Mouse (Mus musculus): ENCODE measurements around the gene Slc25a22. TPM values are rescaled to one million over a fixed set of nuclear protein-coding genes. Genes with fewer than 3 reads are reported as not detected.

Slc25a22 gene
- total and polyA plus RNA-seq, 2 experiments from 2014 or later = 132 to 141 TPM

DNA sequence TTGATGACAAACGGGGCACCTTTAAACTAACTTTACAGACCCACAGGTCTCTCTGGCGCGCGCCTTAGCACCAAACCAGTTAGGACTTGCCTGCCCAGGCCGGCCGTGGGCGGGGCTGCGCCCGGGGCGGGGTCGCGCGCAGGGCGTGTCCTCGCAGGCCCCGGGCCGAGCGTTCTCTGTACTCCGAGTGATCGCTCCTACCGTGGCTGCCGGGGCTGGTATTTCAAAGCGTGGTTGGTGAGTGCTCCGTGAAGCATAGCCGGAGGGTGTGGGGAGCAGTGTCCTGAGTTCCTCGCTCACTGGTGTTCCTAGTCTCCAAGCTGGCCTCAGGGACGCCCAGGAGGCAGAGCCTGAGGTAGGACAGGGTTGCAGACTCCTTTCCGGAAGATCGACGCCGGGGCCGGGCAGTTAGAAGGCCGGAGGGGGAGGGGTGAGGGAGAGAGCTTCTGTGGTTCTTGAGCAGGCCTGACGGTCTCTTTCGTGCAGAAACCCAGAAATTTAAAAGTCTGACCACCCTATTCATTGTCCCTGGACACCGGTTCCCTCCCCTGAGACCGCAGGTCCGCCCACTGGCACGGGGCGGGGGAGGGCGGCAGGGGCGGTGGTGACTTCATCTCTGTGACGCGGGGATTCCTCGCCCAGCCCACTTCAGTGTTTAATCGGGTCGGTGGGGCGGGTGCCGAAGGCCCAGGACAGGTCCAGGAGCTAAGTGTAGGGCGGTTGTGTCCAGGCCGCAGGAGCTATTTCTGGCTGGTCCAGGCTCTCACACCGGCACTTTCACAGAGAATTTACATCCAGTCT, 29.7 kb upstream of the Slc25a22 start, which contains the start of gene Cd151:
TSS of gene Cd151 (plus strand) at position 163 of the 801 bp plus-strand sequence.
- H3K27me3 ChIP-seq (ENCODE audit: insufficient read depth, low read length) = peaks cover 29% of the 10 kb centered on the region
- peak within 1 kb of the TSS; percentile 72 for H3K4me2 ChIP-seq (ENCODE audit: low read depth)
- ATAC-seq (peak; percentile 60), DNase-seq (peak; percentile 77)
- H3K9ac ChIP-seq = peak within 1 kb of the TSS; percentile 69
- peaks cover 23% of the 10 kb centered on the region for H3K36me3 ChIP-seq (ENCODE audit: insufficient read depth)
- no peaks in the 10 kb centered on the region for H3K9me3 ChIP-seq (ENCODE audit: low read length)
- H3K4me3 ChIP-seq (ENCODE audit: low read depth, low read length) = peak within 1 kb of the TSS; percentile 62
- H3K4me1 ChIP-seq (ENCODE audit: insufficient read depth) = peaks cover 19% of the 10 kb centered on the region; the same call in 1 of the 2 replicates
- TF ChIP-seq CTCF (IDR thresholded peaks at IDR 0.05; ENCODE audit: low read depth) = no peak
- H3K27ac ChIP-seq (ENCODE audit: low read depth, low read length) = peak within 1 kb of the TSS; percentile 84
- 6% methylated on average over 51 of the region's 52 CpGs for WGBS

GRCm38 (mm10) chr7:141466607-141467148, 29.0 kb upstream of the Slc25a22 start:
- TF ChIP-seq CTCF (IDR thresholded peaks at IDR 0.05; ENCODE audit: low read depth) = no peak
- Histone ChIP-seq H3K27ac (ENCODE audit: low read depth, low read length) (no peak overlapping the region), H3K4me2 (ENCODE audit: low read depth) (peak overlapping the region; percentile 72), H3K4me3 (ENCODE audit: low read depth, low read length) (peak overlapping the region; percentile 62), H3K4me1 (ENCODE audit: insufficient read depth) (peaks cover 19% of the 10 kb centered on the region; the same call in 1 of the 2 replicates), H3K9ac (peak overlapping the region; percentile 69), H3K9me3 (ENCODE audit: low read length) (no peaks in the 10 kb centered on the region), H3K36me3 (ENCODE audit: insufficient read depth) (peaks cover 19% of the 10 kb centered on the region), H3K27me3 (ENCODE audit: insufficient read depth, low read length) (peaks cover 36% of the 10 kb centered on the region)
- no peak for ATAC-seq
- no peak for DNase-seq
- 60% methylated on average over 10 of the region's 10 CpGs for WGBS

GRCm38 (mm10) chr7:141466045-141466394, 28.3 kb upstream of the Slc25a22 start:
- no peak for ATAC-seq
- H3K4me1 ChIP-seq (ENCODE audit: insufficient read depth) = peaks cover 19% of the 10 kb centered on the region; the same call in 1 of the 2 replicates
- peaks cover 43% of the 10 kb centered on the region for H3K27me3 ChIP-seq (ENCODE audit: insufficient read depth, low read length)
- no peak overlapping the region for H3K4me2 ChIP-seq (ENCODE audit: low read depth)
- H3K4me3 ChIP-seq (ENCODE audit: low read depth, low read length) = no peak overlapping the region
- H3K36me3 ChIP-seq (ENCODE audit: insufficient read depth) = peaks cover 14% of the 10 kb centered on the region
- WGBS = 77% methylated on average over 7 of the region's 7 CpGs
- TF ChIP-seq CTCF (IDR thresholded peaks at IDR 0.05; ENCODE audit: low read depth) = no peak
- no peaks in the 10 kb centered on the region for H3K9me3 ChIP-seq (ENCODE audit: low read length)
- H3K9ac ChIP-seq = no peak overlapping the region
- DNase-seq = no peak
- H3K27ac ChIP-seq (ENCODE audit: low read depth, low read length) = no peak overlapping the region

DNA sequence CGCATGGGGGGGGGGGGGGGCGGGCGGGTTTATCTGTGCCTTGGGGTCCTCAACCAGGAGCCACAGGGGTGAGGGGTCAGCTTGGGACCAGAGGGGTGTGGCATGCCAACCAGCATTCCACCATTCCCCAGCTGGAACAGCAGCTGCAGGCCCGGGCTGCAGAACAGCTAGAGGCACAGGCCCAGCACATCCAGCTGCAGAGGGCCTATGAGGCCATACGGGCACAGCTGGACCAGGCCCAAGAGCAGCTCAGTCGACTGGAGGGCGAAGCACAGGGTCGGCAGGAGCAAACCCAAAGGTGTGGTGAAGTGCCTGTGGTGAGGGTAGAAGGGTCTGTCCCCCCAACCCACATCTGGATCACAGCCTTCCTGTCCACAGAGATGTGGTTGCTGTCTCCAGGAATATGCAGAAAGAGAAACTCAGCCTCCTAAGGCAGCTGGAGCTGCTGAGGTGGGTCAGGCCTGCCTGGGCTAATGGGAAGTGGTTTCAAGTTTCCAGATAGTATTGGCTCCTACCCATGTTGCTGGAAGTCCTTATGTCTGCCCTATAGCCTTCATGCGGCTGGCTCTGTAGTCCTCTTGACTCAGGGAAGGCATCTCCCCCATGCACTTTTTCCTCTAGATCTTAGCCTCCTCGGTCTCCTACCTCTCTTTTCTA, 27.8 kb upstream of the Slc25a22 start:
- H3K27ac ChIP-seq (ENCODE audit: low read depth, low read length) = no peak overlapping the region
- H3K27me3 ChIP-seq (ENCODE audit: insufficient read depth, low read length) = peaks cover 48% of the 10 kb centered on the region
- H3K9ac ChIP-seq = 0 out of 2 replicates have a peak overlapping the region, but pooled peaks have one; percentile 3
- no peak for DNase-seq
- ATAC-seq = no peak
- H3K36me3 ChIP-seq (ENCODE audit: insufficient read depth) = peaks cover 10% of the 10 kb centered on the region
- peaks cover 19% of the 10 kb centered on the region; the same call in 1 of the 2 replicates for H3K4me1 ChIP-seq (ENCODE audit: insufficient read depth)
- no peak overlapping the region for H3K4me3 ChIP-seq (ENCODE audit: low read depth, low read length)
- TF ChIP-seq CTCF (IDR thresholded peaks at IDR 0.05; ENCODE audit: low read depth) = no peak
- WGBS = 47% methylated on average over 8 of the region's 10 CpGs
- H3K9me3 ChIP-seq (ENCODE audit: low read length) = no peaks in the 10 kb centered on the region
- H3K4me2 ChIP-seq (ENCODE audit: low read depth) = peak overlapping the region; percentile 24; the same call in 1 of the 2 replicates

- DNase-seq (no peak), ATAC-seq (no peak)
Observed at GRCm38 (mm10) chr7:141464603-141465201, 27.0 kb upstream of the Slc25a22 start.

GRCm38 (mm10) chr7:141463824-141464602, 26.3 kb upstream of the Slc25a22 start:
- Histone ChIP-seq H3K27ac (ENCODE audit: low read depth, low read length) (no peak overlapping the region), H3K4me3 (ENCODE audit: low read depth, low read length) (no peak overlapping the region), H3K4me2 (ENCODE audit: low read depth) (peak overlapping the region; percentile 24), H3K9ac (no peak overlapping the region), H3K27me3 (ENCODE audit: insufficient read depth, low read length) (peaks cover 48% of the 10 kb centered on the region), H3K9me3 (ENCODE audit: low read length) (no peaks in the 10 kb centered on the region), H3K36me3 (ENCODE audit: insufficient read depth) (peaks cover 12% of the 10 kb centered on the region), H3K4me1 (ENCODE audit: insufficient read depth) (peaks cover 15% of the 10 kb centered on the region; the same call in 1 of the 2 replicates)
- no peak for TF ChIP-seq CTCF (IDR thresholded peaks at IDR 0.05; ENCODE audit: low read depth)
- ATAC-seq (no peak), DNase-seq (no peak)
- 23% methylated on average over 12 of the region's 12 CpGs for WGBS

More at GRCm38 (mm10) chr7:141464603-141465201, 27.0 kb upstream of the Slc25a22 start:
- peak overlapping the region; percentile 24 for H3K4me2 ChIP-seq (ENCODE audit: low read depth)
- no peak overlapping the region for H3K27ac ChIP-seq (ENCODE audit: low read depth, low read length)
- no peak overlapping the region for H3K9ac ChIP-seq
- 8% methylated on average over 38 of the region's 38 CpGs for WGBS
- peak overlapping the region; percentile 16 for H3K4me3 ChIP-seq (ENCODE audit: low read depth, low read length)
- peaks cover 19% of the 10 kb centered on the region; the same call in 1 of the 2 replicates for H3K4me1 ChIP-seq (ENCODE audit: insufficient read depth)
- H3K36me3 ChIP-seq (ENCODE audit: insufficient read depth) = peaks cover 8% of the 10 kb centered on the region
- H3K9me3 ChIP-seq (ENCODE audit: low read length) = no peaks in the 10 kb centered on the region
- H3K27me3 ChIP-seq (ENCODE audit: insufficient read depth, low read length) = peaks cover 48% of the 10 kb centered on the region
- no peak for TF ChIP-seq CTCF (IDR thresholded peaks at IDR 0.05; ENCODE audit: low read depth)
